Mouse (Mus musculus) thymus, postnatal 0 days (tissue): ENCODE results near the gene Gm49322. TPM values are rescaled to one million over a fixed set of nuclear protein-coding genes. Genes with fewer than 3 reads are reported as not detected.

ENCODE experiments used
- DNase-seq: peaks from one replicate; pipeline ENCODE4 v3.0.0-alpha.2; 2015; ENCODE audit warnings: low spot score
- microRNA-seq: library from miRNA; unstranded; fragments of <30 nt; microRNA quantifications from one replicate; pipeline ENCODE4, GENCODE M21; 2016; ENCODE audit warnings: borderline number of aligned reads
- polyA plus RNA-seq: library from polyadenylated mRNA; unstranded; fragments of >200 nt; fragmentation: Nextera tagmentation; extraction: Ambion mirVana; gene quantifications from 2 replicates; pipeline ENCODE4 v1.2.1, GENCODE M21; 2015

Gene Gm49322
- polyA plus RNA-seq, 1 experiment from 2014 or later: 2.8 TPM

DNA sequence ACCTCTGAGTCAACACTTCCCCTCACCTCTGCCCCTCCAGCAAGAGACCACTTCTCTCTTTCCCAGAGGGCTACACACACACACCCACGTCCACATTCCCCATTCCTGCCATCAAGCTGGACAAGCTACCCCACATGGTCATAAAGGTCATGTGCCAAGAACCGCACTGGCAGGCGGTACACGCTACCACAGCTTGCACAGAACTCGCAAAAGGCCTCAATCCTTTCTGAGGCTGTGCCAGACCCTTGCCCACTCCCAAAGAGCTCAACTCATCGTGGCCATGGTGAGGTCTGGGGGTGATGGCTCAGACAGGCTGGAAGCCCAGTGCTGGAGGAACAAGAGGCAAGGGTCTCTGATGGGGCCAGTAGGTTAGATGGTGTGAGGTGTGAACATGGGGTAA lies 49.0 kb downstream of the Gm49322 start:
- no peak for DNase-seq

- no peak for DNase-seq
Measured at GRCm38 (mm10) chr10:80655406-80656129, 49.7 kb downstream of the Gm49322 start.

DNA sequence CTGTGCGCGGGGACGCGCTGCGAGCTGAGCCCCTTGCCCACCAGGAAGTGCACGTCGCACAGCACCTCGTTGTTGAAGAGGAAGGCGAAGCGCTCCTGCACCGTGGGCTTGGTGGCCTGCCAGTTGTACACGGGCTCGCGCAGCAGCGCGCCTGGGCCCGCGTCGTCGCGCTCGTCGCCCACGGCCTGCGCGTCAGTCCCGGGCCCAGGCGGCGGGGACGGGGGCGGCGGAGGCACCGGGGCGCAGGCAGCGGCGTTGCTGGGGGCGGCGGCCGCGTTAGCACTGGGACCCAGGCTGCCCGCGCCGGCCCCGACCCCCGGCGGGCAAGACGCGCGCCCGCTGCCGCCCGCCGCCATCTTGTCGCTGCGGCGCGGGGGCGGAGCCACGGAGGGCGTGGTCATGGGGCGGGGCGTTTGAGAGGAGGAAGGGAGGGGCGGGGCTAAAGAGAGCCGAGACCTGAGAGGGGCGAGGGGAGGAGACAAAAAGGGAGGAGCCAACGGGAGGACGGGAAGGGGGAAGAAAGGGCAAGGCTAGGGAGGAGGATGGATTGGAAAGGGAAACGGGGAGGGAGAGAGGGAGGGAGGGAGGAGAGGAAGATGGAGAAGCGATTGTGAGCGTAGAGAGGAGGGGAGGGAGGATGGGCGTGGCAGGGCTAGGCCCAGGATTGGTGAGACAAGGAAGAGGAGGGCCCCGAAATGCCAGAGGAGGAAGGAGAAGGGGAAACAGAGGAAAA lies 50.5 kb downstream of the Gm49322 start:
- DNase-seq: peak; percentile 94

DNA sequence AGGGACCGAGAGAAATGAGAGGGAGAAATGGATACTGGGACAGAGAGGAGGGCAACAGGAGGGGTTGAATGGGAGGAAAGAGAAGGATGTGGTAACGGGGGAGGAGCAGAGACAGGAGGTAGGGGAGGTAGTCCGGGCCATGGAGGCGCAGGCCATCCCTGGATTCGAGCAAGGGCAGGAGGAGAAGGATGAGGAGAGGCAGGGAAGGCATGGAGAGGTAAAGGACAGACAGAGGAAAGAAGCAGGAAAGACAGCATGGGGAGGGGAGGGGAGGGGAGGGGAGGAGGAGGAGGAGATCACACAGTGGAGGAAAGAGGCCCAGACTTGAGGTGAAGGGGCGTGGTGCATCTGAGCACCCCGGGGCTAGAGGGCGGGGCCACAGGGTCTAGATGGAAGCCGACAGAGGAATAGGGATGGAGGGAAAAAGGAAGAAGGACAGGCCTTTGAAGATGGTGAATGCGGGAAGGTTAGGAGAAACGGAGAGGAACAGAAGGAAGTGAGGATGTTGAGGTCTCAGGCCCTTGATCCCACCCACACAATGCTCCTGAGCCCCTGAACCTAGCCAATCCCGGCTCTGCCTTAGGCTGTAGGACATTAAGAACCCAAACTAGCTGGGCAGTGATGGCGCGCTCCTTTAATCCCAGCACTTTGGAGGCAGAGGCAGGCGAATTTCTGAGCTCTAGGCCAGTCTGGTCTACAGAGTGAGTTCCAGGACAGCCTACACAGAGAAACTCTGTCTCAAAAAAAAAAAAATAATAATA lies 51.2 kb downstream of the Gm49322 start, which contains the start of gene Btbd2:
Btbd2 (minus strand) TSS at position 209 of the 761 bp plus-strand sequence.
- DNase-seq: no peak

GRCm38 (mm10) chr10:80658194-80658840 lies 52.5 kb downstream of the Gm49322 start:
- DNase-seq: peak; percentile 52

GRCm38 (mm10) chr10:80658841-80659202 lies 53.0 kb downstream of the Gm49322 start:
- peak; percentile 60 for DNase-seq

DNA sequence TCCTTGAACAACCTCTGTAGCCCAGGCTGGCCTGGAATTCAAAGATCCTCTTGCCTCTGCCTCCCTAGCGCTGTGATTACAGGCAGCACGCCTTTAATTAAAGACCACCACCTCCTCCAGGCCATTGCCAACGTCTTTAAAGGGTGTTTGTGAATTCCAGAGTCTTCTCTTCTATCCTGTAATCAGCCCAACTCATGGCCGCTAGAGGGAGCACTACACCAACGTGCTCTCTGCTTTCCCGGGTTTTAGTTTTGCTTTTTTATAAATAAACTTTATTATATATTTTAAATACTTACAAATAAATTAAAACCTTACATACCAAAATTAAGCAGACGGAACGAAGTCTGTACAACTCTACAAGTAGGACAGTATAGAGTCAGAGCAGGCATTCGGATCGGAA lies 53.4 kb downstream of the Gm49322 start:
- DNase-seq: peak; percentile 72

GRCm38 (mm10) chr10:80661149-80661548 lies 55.3 kb downstream of the Gm49322 start:
- peak; percentile 83 for DNase-seq

DNA sequence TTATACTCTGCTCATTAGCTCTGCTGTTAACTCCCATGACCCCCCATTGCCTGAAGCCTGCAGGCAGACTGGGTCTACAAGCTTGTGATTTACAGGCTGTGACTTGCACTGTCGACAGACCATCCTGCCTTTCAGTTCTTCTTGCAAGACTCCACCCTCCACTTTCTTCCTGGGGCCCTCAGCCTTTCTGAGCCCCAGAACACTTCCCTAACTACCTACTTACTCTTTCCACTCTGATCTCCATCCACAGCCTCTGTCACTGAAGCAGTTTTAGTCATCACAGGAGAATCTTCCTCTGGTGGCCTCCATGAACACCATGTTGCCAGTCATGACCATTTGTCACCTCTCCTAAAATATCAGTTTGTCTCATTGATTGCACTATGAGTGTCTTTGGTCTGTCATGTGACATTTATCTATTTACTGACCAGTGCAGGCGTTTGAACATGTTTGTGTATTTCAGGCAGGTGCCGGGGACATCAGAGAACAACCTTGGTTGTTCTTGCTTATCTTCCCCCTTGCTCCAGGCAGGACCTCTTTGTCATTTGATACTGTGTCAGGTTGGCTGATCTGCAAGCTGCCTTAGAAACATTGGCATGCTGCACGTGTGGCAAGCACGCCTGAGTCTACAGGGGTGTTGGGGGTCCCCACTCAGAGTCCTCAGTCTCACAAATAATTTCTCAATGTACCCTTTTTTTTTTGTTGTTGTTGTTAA lies 57.8 kb downstream of the Gm49322 start:
- peak; percentile 30 for DNase-seq

DNA sequence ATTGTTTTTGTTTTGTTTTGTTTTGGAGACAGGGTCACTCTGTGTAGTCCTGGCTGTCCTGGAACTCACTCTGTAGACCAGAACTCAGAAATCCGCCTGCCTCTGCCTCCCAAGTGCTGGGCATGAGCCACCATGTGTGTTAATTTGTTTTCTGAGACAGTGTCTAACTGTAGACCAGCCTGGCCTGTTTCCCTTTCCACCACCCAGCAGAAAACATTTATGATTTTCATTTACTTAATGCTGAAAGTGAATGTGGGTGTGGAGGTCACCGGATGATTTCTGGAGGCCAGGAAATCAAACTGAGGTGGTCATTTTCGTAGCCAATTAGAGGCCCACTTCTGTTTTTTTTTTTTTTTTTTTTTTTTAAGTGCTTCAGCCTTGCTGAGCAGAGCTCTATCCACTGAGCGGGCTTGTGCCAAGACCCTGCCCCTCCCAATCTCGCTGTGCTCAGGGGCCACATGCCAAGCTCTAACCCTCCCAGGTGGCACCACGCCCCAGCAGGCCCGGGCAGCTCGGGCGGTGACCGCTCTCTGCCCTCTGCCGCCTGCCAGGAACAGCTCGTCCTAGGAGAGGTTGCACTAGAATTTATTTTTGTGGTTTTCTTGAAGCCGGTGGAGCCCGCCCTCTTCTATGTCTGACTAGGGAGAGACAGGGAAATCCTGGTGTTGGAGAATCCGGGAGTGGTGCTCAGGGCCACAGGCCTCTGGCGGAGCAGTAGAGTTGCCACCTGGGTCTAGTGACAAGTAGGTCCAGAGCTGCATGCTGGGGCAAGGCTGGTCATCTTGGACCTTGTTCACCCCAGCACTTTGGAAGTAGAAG lies 58.6 kb downstream of the Gm49322 start:
- DNase-seq: no peak

DNA sequence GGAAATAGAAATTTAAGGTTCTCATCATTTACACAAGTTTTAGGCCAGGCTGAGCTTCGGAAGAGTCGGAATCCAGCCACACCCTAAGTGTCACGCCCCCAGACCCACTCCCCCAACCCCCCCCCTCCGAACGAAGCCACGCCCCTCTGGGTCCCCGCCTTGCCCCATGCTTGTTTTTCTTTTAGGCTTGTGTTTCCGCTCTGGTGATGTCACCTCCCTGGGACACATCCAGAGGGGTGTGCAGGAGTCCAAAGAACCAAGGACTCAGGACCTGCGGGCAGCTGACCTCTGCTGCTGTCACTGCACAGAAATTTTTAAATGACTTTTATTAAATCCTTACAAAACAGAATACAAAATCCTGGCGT lies 59.2 kb downstream of the Gm49322 start:
- no peak for DNase-seq

Small RNAs within 50 kb of the gene (microRNA-seq; reads per million reads assigned to microRNA genes)
- gene Mir6912: not detected

Other genes starting within 250 kb of the Gm49322 start
- gene Plk5, start 249.6 kb upstream of the Gm49322 start, polyA plus RNA-seq: 0.17 and 0.21 TPM in 2 replicates
- gene Mex3d, start 218.4 kb upstream of the Gm49322 start, polyA plus RNA-seq: 3.2 and 4.7 TPM in 2 replicates
- gene Mbd3, start 206.5 kb upstream of the Gm49322 start, polyA plus RNA-seq: 151 and 166 TPM in 2 replicates
- 635 and 689 TPM in 2 replicates for gene Uqcr11, start 199.2 kb upstream of the Gm49322 start, polyA plus RNA-seq
- 89.7 and 96.8 TPM in 2 replicates for gene Tcf3, start 172.4 kb upstream of the Gm49322 start, polyA plus RNA-seq
- gene Onecut3, start 111.2 kb upstream of the Gm49322 start, polyA plus RNA-seq: not detected in 2 replicates
- not detected in 2 replicates for gene Atp8b3, start 66.9 kb upstream of the Gm49322 start, polyA plus RNA-seq
- gene Rexo1, start 44.5 kb upstream of the Gm49322 start, polyA plus RNA-seq: 24.1 and 25.5 TPM in 2 replicates
- gene Klf16, start 28.7 kb upstream of the Gm49322 start, polyA plus RNA-seq: 7.7 and 9.5 TPM in 2 replicates
- gene Abhd17a, start 15.7 kb upstream of the Gm49322 start, polyA plus RNA-seq: 103 and 118 TPM in 2 replicates
- 50.4 and 52.9 TPM in 2 replicates for gene Scamp4, start 3.1 kb upstream of the Gm49322 start, polyA plus RNA-seq
- 6.9 and 10.2 TPM in 2 replicates for gene Adat3, start 3.1 kb upstream of the Gm49322 start, polyA plus RNA-seq
- gene Csnk1g2, start 16.8 kb downstream of the Gm49322 start, polyA plus RNA-seq: 153 and 160 TPM in 2 replicates
- 31.6 and 31.9 TPM in 2 replicates for gene Btbd2, start 51.0 kb downstream of the Gm49322 start, polyA plus RNA-seq
- gene Mknk2, start 72.1 kb downstream of the Gm49322 start, polyA plus RNA-seq: 119 and 125 TPM in 2 replicates
- 107 and 114 TPM in 2 replicates for gene Mob3a, start 96.0 kb downstream of the Gm49322 start, polyA plus RNA-seq
- gene Izumo4, start 96.2 kb downstream of the Gm49322 start, polyA plus RNA-seq: 17.8 and 20.1 TPM in 2 replicates
- 48.0 and 54.8 TPM in 2 replicates for gene Ap3d1, start 136.2 kb downstream of the Gm49322 start, polyA plus RNA-seq
- gene Dot1l, start 149.2 kb downstream of the Gm49322 start, polyA plus RNA-seq: 10.5 and 15.0 TPM in 2 replicates
- 62.7 and 80.3 TPM in 2 replicates for gene Sf3a2, start 192.2 kb downstream of the Gm49322 start, polyA plus RNA-seq
- 137 and 140 TPM in 2 replicates for gene Plekhj1, start 192.6 kb downstream of the Gm49322 start, polyA plus RNA-seq
- gene Amh, start 199.2 kb downstream of the Gm49322 start, polyA plus RNA-seq: 0.08 TPM in 2 replicates
- gene Jsrp1, start 207.5 kb downstream of the Gm49322 start, polyA plus RNA-seq: 0.15 and 0.29 TPM in 2 replicates
- gene Oaz1, start 220.6 kb downstream of the Gm49322 start, polyA plus RNA-seq: 2,037 and 2,048 TPM in 2 replicates
- gene Lingo3, start 238.0 kb downstream of the Gm49322 start, polyA plus RNA-seq: 0.06 and 0.18 TPM in 2 replicates
- 338 and 340 TPM in 2 replicates for gene Lsm7, start 249.2 kb downstream of the Gm49322 start, polyA plus RNA-seq
- gene Sppl2b, start 249.3 kb downstream of the Gm49322 start, polyA plus RNA-seq: 26.8 and 27.7 TPM in 2 replicates